Mouse (Mus musculus): ENCODE results near the gene Romo1. TPM values are rescaled to one million over a fixed set of nuclear protein-coding genes. Genes with fewer than 3 reads are reported as not detected.
"Not testable (repeated sequence)": the region's sequence is repeated elsewhere in the genome, so short reads cannot be mapped to it uniquely, and the experiment has no call there.

Gene Romo1
- polyA plus RNA-seq, 1 experiment from 2014 or later = 345 TPM

GRCm38 (mm10) chr2:156189241-156189640, 45.4 kb downstream of the Romo1 start:
- WGBS = 91% methylated on average over 7 of the region's 7 CpGs
- not testable (repeated sequence) for H3K4me3 ChIP-seq (ENCODE audit: low read depth, low read length); H3K27ac ChIP-seq (ENCODE audit: low read depth, low read length); H3K27me3 ChIP-seq (ENCODE audit: control insufficient read depth, insufficient read depth, low read length); H3K9ac ChIP-seq (ENCODE audit: low read length); H3K36me3 ChIP-seq (ENCODE audit: control insufficient read depth, insufficient read depth, low read length); H3K4me1 ChIP-seq (replicated peaks; ENCODE audit: control insufficient read depth, insufficient read depth, low read length); H3K4me2 ChIP-seq (ENCODE audit: low read depth, low read length, severe bottlenecking); ATAC-seq (replicated peaks; ENCODE audit: low FRiP score); DNase-seq (ENCODE audit: low spot score); H3K9me3 ChIP-seq (ENCODE audit: control insufficient read depth, low read length)

GRCm38 (mm10) chr2:156190004-156190896, 46.4 kb downstream of the Romo1 start:
- 89% methylated on average over 14 of the region's 14 CpGs for WGBS
- DNase-seq (ENCODE audit: low spot score) (no peak), ATAC-seq (replicated peaks; ENCODE audit: low FRiP score) (no peak)
- no peak overlapping the region for H3K4me2 ChIP-seq (ENCODE audit: low read depth, low read length, severe bottlenecking)
- no peak overlapping the region for H3K9ac ChIP-seq (ENCODE audit: low read length)
- no peaks in the 10 kb centered on the region for H3K36me3 ChIP-seq (ENCODE audit: control insufficient read depth, insufficient read depth, low read length)
- H3K27ac ChIP-seq (ENCODE audit: low read depth, low read length) = no peak overlapping the region
- H3K4me3 ChIP-seq (ENCODE audit: low read depth, low read length) = no peak overlapping the region
- no peaks in the 10 kb centered on the region for H3K9me3 ChIP-seq (ENCODE audit: control insufficient read depth, low read length)
- H3K4me1 ChIP-seq (replicated peaks; ENCODE audit: control insufficient read depth, insufficient read depth, low read length) = no peaks in the 10 kb centered on the region
- H3K27me3 ChIP-seq (ENCODE audit: control insufficient read depth, insufficient read depth, low read length) = no peaks in the 10 kb centered on the region

- H3K4me3 ChIP-seq (ENCODE audit: low read depth, low read length) = no peak overlapping the region
- ATAC-seq (replicated peaks; ENCODE audit: low FRiP score) = no peak
- no peak overlapping the region for H3K27ac ChIP-seq (ENCODE audit: low read depth, low read length)
- 94% methylated on average over 2 of the region's 2 CpGs for WGBS
- no peak for DNase-seq (ENCODE audit: low spot score)
- H3K9me3 ChIP-seq (ENCODE audit: control insufficient read depth, low read length) = no peaks in the 10 kb centered on the region
- no peaks in the 10 kb centered on the region for H3K27me3 ChIP-seq (ENCODE audit: control insufficient read depth, insufficient read depth, low read length)
- no peaks in the 10 kb centered on the region; the same call in 1 of the 2 replicates for H3K4me1 ChIP-seq (replicated peaks; ENCODE audit: control insufficient read depth, insufficient read depth, low read length)
- H3K4me2 ChIP-seq (ENCODE audit: low read depth, low read length, severe bottlenecking) = no peak overlapping the region
- H3K9ac ChIP-seq (ENCODE audit: low read length) = no peak overlapping the region
- H3K36me3 ChIP-seq (ENCODE audit: control insufficient read depth, insufficient read depth, low read length) = no peaks in the 10 kb centered on the region
Observed at GRCm38 (mm10) chr2:156191540-156191939, 47.7 kb downstream of the Romo1 start.

GRCm38 (mm10) chr2:156192068-156192467, 48.2 kb downstream of the Romo1 start:
- H3K4me2 ChIP-seq (ENCODE audit: low read depth, low read length, severe bottlenecking) = no peak overlapping the region
- no peak overlapping the region for H3K27ac ChIP-seq (ENCODE audit: low read depth, low read length)
- no peak for ATAC-seq (replicated peaks; ENCODE audit: low FRiP score)
- 82% methylated on average over 2 of the region's 2 CpGs for WGBS
- no peak overlapping the region for H3K9ac ChIP-seq (ENCODE audit: low read length)
- H3K27me3 ChIP-seq (ENCODE audit: control insufficient read depth, insufficient read depth, low read length) = no peaks in the 10 kb centered on the region
- H3K36me3 ChIP-seq (ENCODE audit: control insufficient read depth, insufficient read depth, low read length) = no peaks in the 10 kb centered on the region
- H3K4me1 ChIP-seq (replicated peaks; ENCODE audit: control insufficient read depth, insufficient read depth, low read length) = no peaks in the 10 kb centered on the region; the same call in 1 of the 2 replicates
- no peaks in the 10 kb centered on the region for H3K9me3 ChIP-seq (ENCODE audit: control insufficient read depth, low read length)
- DNase-seq (ENCODE audit: low spot score) = no peak
- H3K4me3 ChIP-seq (ENCODE audit: low read depth, low read length) = no peak overlapping the region

GRCm38 (mm10) chr2:156193066-156193862, 49.4 kb downstream of the Romo1 start:
- H3K4me1 ChIP-seq (replicated peaks; ENCODE audit: control insufficient read depth, insufficient read depth, low read length) = no peaks in the 10 kb centered on the region; the same call in 1 of the 2 replicates
- H3K4me2 ChIP-seq (ENCODE audit: low read depth, low read length, severe bottlenecking) = no peak overlapping the region
- DNase-seq (ENCODE audit: low spot score) = no peak
- 79% methylated on average over 3 of the region's 3 CpGs for WGBS
- H3K27ac ChIP-seq (ENCODE audit: low read depth, low read length) = no peak overlapping the region
- no peak overlapping the region for H3K4me3 ChIP-seq (ENCODE audit: low read depth, low read length)
- no peaks in the 10 kb centered on the region for H3K9me3 ChIP-seq (ENCODE audit: control insufficient read depth, low read length)
- H3K36me3 ChIP-seq (ENCODE audit: control insufficient read depth, insufficient read depth, low read length) = no peaks in the 10 kb centered on the region
- no peak for ATAC-seq (replicated peaks; ENCODE audit: low FRiP score)
- no peaks in the 10 kb centered on the region for H3K27me3 ChIP-seq (ENCODE audit: control insufficient read depth, insufficient read depth, low read length)
- H3K9ac ChIP-seq (ENCODE audit: low read length) = no peak overlapping the region

GRCm38 (mm10) chr2:156194571-156194970, 50.7 kb downstream of the Romo1 start:
- Histone ChIP-seq H3K9ac (ENCODE audit: low read length) (no peak overlapping the region), H3K27me3 (ENCODE audit: control insufficient read depth, insufficient read depth, low read length) (no peaks in the 10 kb centered on the region), H3K4me3 (ENCODE audit: low read depth, low read length) (no peak overlapping the region), H3K27ac (ENCODE audit: low read depth, low read length) (no peak overlapping the region), H3K36me3 (ENCODE audit: control insufficient read depth, insufficient read depth, low read length) (no peaks in the 10 kb centered on the region), H3K9me3 (ENCODE audit: control insufficient read depth, low read length) (no peaks in the 10 kb centered on the region), H3K4me2 (ENCODE audit: low read depth, low read length, severe bottlenecking) (no peak overlapping the region), H3K4me1 (replicated peaks; ENCODE audit: control insufficient read depth, insufficient read depth, low read length) (peaks cover 3% of the 10 kb centered on the region; the same call in 1 of the 2 replicates)
- DNase-seq (ENCODE audit: low spot score) (no peak), ATAC-seq (replicated peaks; ENCODE audit: low FRiP score) (no peak)

Other genes with a start within 250 kb of the Romo1 start
- 70.0 and 78.0 TPM in 2 replicates for gene Uqcc1, start 213.7 kb upstream of the Romo1 start, polyA plus RNA-seq (2014; fragmentation: Nextera tagmentation; extraction: Ambion mirVana)
- gene Gm15557, start 203.3 kb upstream of the Romo1 start, polyA plus RNA-seq (2014; fragmentation: Nextera tagmentation; extraction: Ambion mirVana) = not detected in 2 replicates
- gene Gdf5, start 198.7 kb upstream of the Romo1 start, polyA plus RNA-seq (2014; fragmentation: Nextera tagmentation; extraction: Ambion mirVana) = 1.8 and 2.0 TPM in 2 replicates
- gene Cep250, start 187.6 kb upstream of the Romo1 start, polyA plus RNA-seq (2014; fragmentation: Nextera tagmentation; extraction: Ambion mirVana) = 27.4 and 28.8 TPM in 2 replicates
- gene 6430550D23Rik, start 136.1 kb upstream of the Romo1 start, polyA plus RNA-seq (2014; fragmentation: Nextera tagmentation; extraction: Ambion mirVana) = 1.5 and 1.6 TPM in 2 replicates
- gene Ergic3, start 136.0 kb upstream of the Romo1 start, polyA plus RNA-seq (2014; fragmentation: Nextera tagmentation; extraction: Ambion mirVana) = 169 and 207 TPM in 2 replicates
- gene Fer1l4, start 91.1 kb upstream of the Romo1 start, polyA plus RNA-seq (2014; fragmentation: Nextera tagmentation; extraction: Ambion mirVana) = not detected in 2 replicates
- gene Spag4, start 78.9 kb upstream of the Romo1 start, polyA plus RNA-seq (2014; fragmentation: Nextera tagmentation; extraction: Ambion mirVana) = 5.0 and 6.3 TPM in 2 replicates
- 48.7 and 58.8 TPM in 2 replicates for gene Cpne1, start 32.1 kb upstream of the Romo1 start, polyA plus RNA-seq (2014; fragmentation: Nextera tagmentation; extraction: Ambion mirVana)
- 45.7 and 47.6 TPM in 2 replicates for gene Rbm12, start 32.1 kb upstream of the Romo1 start, polyA plus RNA-seq (2014; fragmentation: Nextera tagmentation; extraction: Ambion mirVana)
- gene Gm28036, start 16.9 kb upstream of the Romo1 start, polyA plus RNA-seq (2014; fragmentation: Nextera tagmentation; extraction: Ambion mirVana) = 18.8 and 20.8 TPM in 2 replicates
- gene Nfs1, start 147 bp downstream of the Romo1 start, polyA plus RNA-seq (2014; fragmentation: Nextera tagmentation; extraction: Ambion mirVana) = 37.2 and 38.3 TPM in 2 replicates
- gene Rbm39, start 36.2 kb downstream of the Romo1 start, polyA plus RNA-seq (2014; fragmentation: Nextera tagmentation; extraction: Ambion mirVana) = 630 and 681 TPM in 2 replicates
- 87.7 and 92.9 TPM in 2 replicates for gene Phf20, start 52.4 kb downstream of the Romo1 start, polyA plus RNA-seq (2014; fragmentation: Nextera tagmentation; extraction: Ambion mirVana)
- 3.6 and 4.5 TPM in 2 replicates for gene Cnbd2, start 168.3 kb downstream of the Romo1 start, polyA plus RNA-seq (2014; fragmentation: Nextera tagmentation; extraction: Ambion mirVana)
- 78.0 and 84.0 TPM in 2 replicates for gene Scand1, start 168.7 kb downstream of the Romo1 start, polyA plus RNA-seq (2014; fragmentation: Nextera tagmentation; extraction: Ambion mirVana)

All from forebrain, embryonic 11.5 days (tissue).